Mouse (Mus musculus) limb, embryonic 14.5 days (tissue): ENCODE measurements around the gene Ankzf1. TPM values are rescaled to one million over a fixed set of nuclear protein-coding genes. Genes with fewer than 3 reads are reported as not detected.

Experiments used
- ATAC-seq: fragments of 200-750 bp; cut with Nextera tagmentation; 2 replicates; pipeline ENCODE4 v1.8.0; 2017; ENCODE audit warnings: low read depth, moderate number of reproducible peaks, moderate TSS enrichment; ENCODE audit not compliant: low FRiP score
- DNase-seq: peaks from one replicate; pipeline ENCODE4 v3.0.0-alpha.2; 2015; ENCODE audit warnings: low spot score
- H3K27ac ChIP-seq: fragments of 300-500 bp; sonication (generic); replicated peaks from 2 replicates; pipeline ENCODE4 v1.5.1; 2014; ENCODE audit warnings: low read depth, mild to moderate bottlenecking, low read length, moderate library complexity, mixed read lengths
- H3K27me3 ChIP-seq: fragments of 300-500 bp; sonication (generic); 2 replicates; pipeline ENCODE4 v1.6.1; 2014; ENCODE audit warnings: low read length, mixed read lengths; ENCODE audit not compliant: control insufficient read depth, insufficient read depth
- H3K36me3 ChIP-seq: fragments of 300-500 bp; sonication (generic); 2 replicates; pipeline ENCODE4 v1.6.1; 2014; ENCODE audit warnings: mild to moderate bottlenecking, low read length, moderate library complexity, mixed read lengths; ENCODE audit not compliant: control insufficient read depth, insufficient read depth
- H3K4me1 ChIP-seq: fragments of 300-500 bp; sonication (generic); 2 replicates; pipeline ENCODE4 v1.6.1; 2014; ENCODE audit warnings: antibody characterized with exemption, low read length, mixed read lengths; ENCODE audit not compliant: control insufficient read depth, insufficient read depth
- H3K4me2 ChIP-seq: fragments of 300-500 bp; sonication (generic); replicated peaks from 2 replicates; pipeline ENCODE4 v1.6.1; 2014; ENCODE audit warnings: low read depth, mild to moderate bottlenecking, low read length, moderate library complexity; ENCODE audit not compliant: severe bottlenecking
- H3K4me3 ChIP-seq: fragments of 300-500 bp; sonication (generic); replicated peaks from 2 replicates; pipeline ENCODE4 v1.5.1; 2014; ENCODE audit warnings: low read length
- H3K9ac ChIP-seq: fragments of 300-500 bp; sonication (generic); 2 replicates; pipeline ENCODE4 v1.6.1; 2014; ENCODE audit warnings: mild to moderate bottlenecking, low read depth, low read length, moderate library complexity; ENCODE audit not compliant: severe bottlenecking
- H3K9me3 ChIP-seq: fragments of 300-500 bp; sonication (generic); 2 replicates; pipeline ENCODE4 v1.6.1; 2016; ENCODE audit warnings: low read length; ENCODE audit not compliant: control insufficient read depth
- POLR2A ChIP-seq: fragments of 200-500 bp; IDR thresholded peaks from 2 replicates; pipeline ENCODE4 v1.8.0; 2012; ENCODE audit warnings: inconsistent platforms, mild to moderate bottlenecking, moderate library complexity, borderline replicate concordance; ENCODE audit not compliant: insufficient read depth, insufficient read length; ENCODE audit errors: extremely low read depth
- WGBS: fragments of 180-500 bp; shearing (Covaris S2); extraction: QIAGEN DNeasy Blood & Tissue Kit; methylation state at CpG from one replicate; pipeline ENCODE4 v1.1.7; 2014; 5-methylcytosine and 5-hydroxymethylcytosine counted together
- polyA plus RNA-seq, 2 experiments: library from polyadenylated mRNA; depleted of rRNA in 1 of 2; stranded (reverse) in 1 of 2; unstranded in 1 of 2; fragments of >200 nt; fragmentation: Nextera tagmentation in 1 of 2; extraction: Ambion mirVana in 1 of 2; gene quantifications; 2 replicates each; pipeline versions ENCODE4 v1.2.1 to v1.2.3; 2012 to 2014

Ankzf1 gene
- polyA plus RNA-seq, 2 experiments, result 19.2 to 34.1 TPM

GRCm38 (mm10) chr1:75218227-75219001, 26.5 kb downstream of the Ankzf1 start:
- Histone ChIP-seq H3K4me3 (peak overlapping the region; percentile 53), H3K27ac (no peak overlapping the region), H3K9me3 (no peaks in the 10 kb centered on the region), H3K9ac (peak overlapping the region; percentile 34), H3K4me1 (peaks cover 13% of the 10 kb centered on the region), H3K4me2 (peak overlapping the region; percentile 99), H3K27me3 (peaks cover 32% of the 10 kb centered on the region), H3K36me3 (peaks cover 24% of the 10 kb centered on the region)
- under 1% methylated on average over 37 of the region's 38 CpGs for WGBS
- peak; percentile 31 for DNase-seq
- no peak for TF ChIP-seq POLR2A
- ATAC-seq, result peak; percentile 60

GRCm38 (mm10) chr1:75219078-75219477, 27.1 kb downstream of the Ankzf1 start:
- Histone ChIP-seq H3K9me3 (no peaks in the 10 kb centered on the region), H3K27ac (no peak overlapping the region), H3K4me1 (peaks cover 13% of the 10 kb centered on the region), H3K4me3 (peak overlapping the region; percentile 53), H3K4me2 (peak overlapping the region; percentile 99), H3K36me3 (peaks cover 19% of the 10 kb centered on the region), H3K9ac (peak overlapping the region; percentile 47; the same call in 1 of the 2 replicates), H3K27me3 (peaks cover 32% of the 10 kb centered on the region)
- TF ChIP-seq POLR2A, result peak; percentile 41; the same call in 1 of the 2 replicates
- WGBS, result 0% methylated on average over 24 of the region's 24 CpGs
- ATAC-seq (peak; percentile 88), DNase-seq (peak; percentile 72)

- ATAC-seq, result peak; percentile 39; the same call in 1 of the 2 replicates
- peaks cover 32% of the 10 kb centered on the region for H3K27me3 ChIP-seq
- peaks cover 14% of the 10 kb centered on the region for H3K36me3 ChIP-seq
- no peak for TF ChIP-seq POLR2A
- no peaks in the 10 kb centered on the region for H3K9me3 ChIP-seq
- H3K4me2 ChIP-seq, result peak within 1 kb of the TSS; percentile 99
- peak within 1 kb of the TSS; percentile 53 for H3K4me3 ChIP-seq
- H3K27ac ChIP-seq, result no peak within 1 kb of the TSS
- no peak for DNase-seq
- under 1% methylated on average over 26 of the region's 34 CpGs for WGBS
- peak within 1 kb of the TSS; percentile 47 for H3K9ac ChIP-seq
- peaks cover 13% of the 10 kb centered on the region for H3K4me1 ChIP-seq
Observed at GRCm38 (mm10) chr1:75219531-75219930, 27.6 kb downstream of the Ankzf1 start, which contains the start of gene Tuba4a. Tuba4a (minus strand) TSS chr1:75219865.

DNA sequence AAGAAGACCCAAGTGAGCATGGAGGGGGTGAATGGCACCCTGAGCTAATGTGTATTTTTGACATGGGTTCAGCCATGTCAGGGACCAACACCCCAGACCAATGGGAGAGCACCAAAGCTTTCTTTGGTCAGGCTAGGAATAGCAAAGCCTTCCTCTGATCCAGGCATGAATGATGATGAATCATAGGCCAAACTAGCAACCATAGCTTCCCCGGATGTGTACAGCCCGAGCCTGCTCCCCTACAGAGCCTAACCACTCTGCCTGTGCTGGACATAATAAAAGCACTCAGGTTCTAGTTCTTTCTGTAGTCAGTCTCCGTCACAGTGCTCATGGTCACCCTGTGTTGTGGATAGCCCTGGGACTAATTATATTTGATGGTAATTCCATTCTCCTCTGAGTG, 29.6 kb downstream of the Ankzf1 start:
- WGBS, result 58% methylated on average over 3 of the region's 3 CpGs
- no peak overlapping the region for H3K27ac ChIP-seq
- H3K36me3 ChIP-seq, result no peaks in the 10 kb centered on the region
- H3K9ac ChIP-seq, result no peak overlapping the region
- no peak overlapping the region for H3K4me2 ChIP-seq
- no peaks in the 10 kb centered on the region for H3K9me3 ChIP-seq
- no peak overlapping the region for H3K4me3 ChIP-seq
- H3K4me1 ChIP-seq, result peaks cover 13% of the 10 kb centered on the region
- DNase-seq (no peak), ATAC-seq (no peak)
- peaks cover 32% of the 10 kb centered on the region for H3K27me3 ChIP-seq
- no peak for TF ChIP-seq POLR2A

DNA sequence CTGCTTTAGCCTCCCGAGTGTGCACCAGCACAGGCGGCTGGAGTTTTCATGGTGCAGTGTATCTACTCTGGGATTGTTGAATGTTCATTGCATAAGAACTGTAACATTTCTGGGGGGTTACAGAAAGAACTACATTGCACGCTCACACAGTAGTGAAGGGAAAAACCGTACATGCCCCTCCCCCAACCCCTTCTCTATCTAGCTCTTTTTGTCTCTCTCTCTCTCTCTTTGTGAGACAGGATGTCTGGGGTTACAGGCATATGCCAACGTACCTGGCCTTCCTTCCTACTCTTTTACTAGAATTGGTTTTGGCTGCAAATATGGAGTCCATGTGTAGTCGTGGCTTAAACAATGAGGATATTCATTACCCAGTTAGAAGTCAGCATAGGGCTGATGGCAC, 31.0 kb downstream of the Ankzf1 start:
- Histone ChIP-seq H3K9me3 (no peaks in the 10 kb centered on the region), H3K27ac (no peak overlapping the region), H3K9ac (no peak overlapping the region), H3K4me3 (no peak overlapping the region), H3K27me3 (peaks cover 27% of the 10 kb centered on the region), H3K36me3 (no peaks in the 10 kb centered on the region), H3K4me1 (peaks cover 13% of the 10 kb centered on the region), H3K4me2 (no peak overlapping the region)
- ATAC-seq (no peak), DNase-seq (no peak)
- WGBS, result 75% methylated on average over 6 of the region's 6 CpGs
- no peak for TF ChIP-seq POLR2A
